Mouse (Mus musculus) naive thymus-derived CD4-positive, alpha-beta T cell, adult 2 months (primary cell): ENCODE data around the gene Rrp9.
A peak's percentile ranks its signal among the peaks of the same experiment; 100 is the strongest.
"Not testable (repeated sequence)": the region's sequence is repeated elsewhere in the genome, so short reads cannot be mapped to it uniquely, and the experiment has no call there.

ENCODE experiments used
- DNase-seq: peaks from one replicate; pipeline ENCODE4 v3.0.0-alpha.2; 2011; ENCODE audit warnings: low read depth

Gene Rrp9

GRCm38 (mm10) chr9:106475046-106475445 lies 717 bp upstream of the Rrp9 start:
- DNase-seq = no peak

- peak; percentile 76 for DNase-seq
Measured at GRCm38 (mm10) chr9:106476002-106476923, 500 bp downstream of the Rrp9 start.

- peak; percentile 99 for DNase-seq
Measured at GRCm38 (mm10) chr9:106476924-106477484, 1.2 kb downstream of the Rrp9 start, which contains the start of gene Parp3. Parp3 (minus strand) TSS chr9:106476949.

- peak; percentile 41 for DNase-seq
Measured at GRCm38 (mm10) chr9:106477649-106478048, 1.9 kb downstream of the Rrp9 start.

GRCm38 (mm10) chr9:106478101-106478500 lies 2.3 kb downstream of the Rrp9 start:
- no peak for DNase-seq

- DNase-seq = no peak
Measured at GRCm38 (mm10) chr9:106480541-106480940, 4.8 kb downstream of the Rrp9 start.

GRCm38 (mm10) chr9:106481075-106481474 lies 5.3 kb downstream of the Rrp9 start:
- DNase-seq = no peak

- DNase-seq = no peak
Measured at GRCm38 (mm10) chr9:106481676-106482075, 5.9 kb downstream of the Rrp9 start.

GRCm38 (mm10) chr9:106482578-106483115 lies 6.9 kb downstream of the Rrp9 start:
- DNase-seq = no peak

- no peak for DNase-seq
Measured at GRCm38 (mm10) chr9:106483136-106483535, 7.4 kb downstream of the Rrp9 start.

- DNase-seq = no peak
Measured at GRCm38 (mm10) chr9:106483606-106484005, 7.8 kb downstream of the Rrp9 start.

GRCm38 (mm10) chr9:106485076-106485475 lies 9.3 kb downstream of the Rrp9 start:
- no peak for DNase-seq

GRCm38 (mm10) chr9:106487602-106488001 lies 11.8 kb downstream of the Rrp9 start:
- not testable (repeated sequence) for DNase-seq

- DNase-seq = no peak
Measured at GRCm38 (mm10) chr9:106499667-106500066, 23.9 kb downstream of the Rrp9 start, which contains the start of gene Iqcf1. Iqcf1 (plus strand) TSS chr9:106499967.

GRCm38 (mm10) chr9:106501846-106502245 lies 26.1 kb downstream of the Rrp9 start:
- no peak for DNase-seq

- no peak for DNase-seq
Measured at GRCm38 (mm10) chr9:106504246-106504645, 28.5 kb downstream of the Rrp9 start.

GRCm38 (mm10) chr9:106509356-106509755 lies 33.6 kb downstream of the Rrp9 start:
- DNase-seq = no peak

- no peak for DNase-seq
Measured at GRCm38 (mm10) chr9:106512729-106513450, 37.1 kb downstream of the Rrp9 start.

GRCm38 (mm10) chr9:106513566-106513965 lies 37.8 kb downstream of the Rrp9 start:
- no peak for DNase-seq

- no peak for DNase-seq
Measured at GRCm38 (mm10) chr9:106514273-106514672, 38.5 kb downstream of the Rrp9 start, which contains the start of gene Iqcf5. Iqcf5 (plus strand) TSS chr9:106514573.

GRCm38 (mm10) chr9:106519433-106519832 lies 43.7 kb downstream of the Rrp9 start:
- DNase-seq = no peak

GRCm38 (mm10) chr9:106519909-106520308 lies 44.1 kb downstream of the Rrp9 start:
- no peak for DNase-seq
